Mouse (Mus musculus): ENCODE measurements around the gene Pip4k2c. TPM values are rescaled to one million over a fixed set of nuclear protein-coding genes. Genes with fewer than 3 reads are reported as not detected.
A peak's percentile ranks its signal among the peaks of the same experiment; 100 is the strongest.
"Not testable (repeated sequence)": the region's sequence is repeated elsewhere in the genome, so short reads cannot be mapped to it uniquely, and the experiment has no call there.

Pip4k2c gene
- total RNA-seq, 2 experiments from 2014 or later: 116 to 121 TPM

GRCm38 (mm10) chr10:127173148-127174065, 38.0 kb downstream of the Pip4k2c start:
- DNase-seq (ENCODE audit: low spot score in 2 of 2): peak in 1 of 2 experiments; percentile 1

- DNase-seq (ENCODE audit: low spot score in 2 of 2): peak in 1 of 2 experiments; percentile 1
Observed at GRCm38 (mm10) chr10:127171631-127172200, 39.7 kb downstream of the Pip4k2c start.

DNA sequence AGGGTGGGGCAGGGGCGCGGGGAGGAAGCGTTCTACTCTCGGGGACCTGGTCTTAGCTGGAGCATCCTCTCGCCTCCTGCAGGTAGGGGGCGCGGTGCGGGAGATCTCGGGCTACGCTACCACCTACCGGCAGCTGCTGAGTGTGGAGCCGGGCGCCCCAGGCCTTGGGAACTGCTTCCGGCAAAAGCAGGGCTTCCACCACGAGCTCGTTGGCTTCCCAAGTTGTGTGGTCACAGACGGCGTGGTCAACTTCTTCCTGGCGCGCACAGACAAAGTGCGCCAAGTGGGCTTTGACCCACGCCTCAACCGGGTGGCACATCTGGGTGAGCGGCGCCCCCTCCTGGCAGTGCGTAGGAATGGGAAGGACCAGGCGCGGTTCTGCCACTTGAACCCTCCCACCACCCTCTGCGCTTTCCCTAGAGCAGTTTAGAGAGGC, 40.5 kb downstream of the Pip4k2c start:
- DNase-seq (ENCODE audit: low spot score in 2 of 2): no peak

GRCm38 (mm10) chr10:127170002-127170401, 41.4 kb downstream of the Pip4k2c start:
- no peak for DNase-seq (ENCODE audit: low spot score in 2 of 2)

- DNase-seq (ENCODE audit: low spot score in 2 of 2): no peak
Observed at GRCm38 (mm10) chr10:127167614-127168192, 43.7 kb downstream of the Pip4k2c start.

DNA sequence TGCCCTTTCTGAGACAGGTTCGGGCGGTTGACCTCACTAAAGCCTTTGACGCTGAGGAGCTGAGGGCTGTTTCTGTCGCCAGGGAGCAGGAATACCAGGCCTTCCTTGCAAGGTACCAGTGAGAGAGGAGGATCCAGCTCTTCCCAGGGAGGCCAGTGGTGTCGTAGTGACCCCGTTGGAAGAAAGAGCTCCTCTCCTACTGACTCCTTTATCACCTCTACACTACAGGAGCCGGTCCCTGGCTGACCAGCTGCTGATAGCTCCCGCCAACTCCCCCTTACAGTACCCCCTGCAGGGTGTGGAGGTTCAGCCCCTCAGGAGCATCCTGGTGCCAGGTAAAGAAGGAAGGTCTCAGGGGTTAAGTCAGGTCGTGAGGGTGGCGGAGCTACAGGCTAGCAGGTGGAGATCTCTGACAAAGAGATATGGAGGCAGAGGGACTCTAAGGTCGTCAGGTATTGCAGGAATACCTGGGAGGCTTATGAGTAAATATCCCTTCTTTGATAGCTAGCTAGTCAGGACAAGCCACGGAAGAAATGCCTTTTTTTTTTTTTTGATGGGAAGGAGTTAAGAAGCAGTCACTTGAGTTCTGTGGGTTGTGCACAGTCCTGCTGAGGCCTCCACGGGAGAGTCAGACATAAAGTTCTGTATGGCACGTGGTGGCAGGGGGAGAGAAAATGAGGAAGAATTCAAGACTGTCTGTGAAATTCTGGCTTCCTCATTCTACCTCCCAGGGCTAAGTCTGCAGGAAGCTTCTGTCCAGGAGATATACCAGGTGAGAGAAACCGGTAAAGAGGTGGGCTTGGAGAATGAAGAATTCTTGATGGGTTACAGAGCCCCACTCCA, 44.4 kb downstream of the Pip4k2c start:
- DNase-seq (ENCODE audit: low spot score in 2 of 2): no peak

GRCm38 (mm10) chr10:127166404-127166715, 45.0 kb downstream of the Pip4k2c start:
- no peak for DNase-seq (ENCODE audit: low spot score in 2 of 2)

DNA sequence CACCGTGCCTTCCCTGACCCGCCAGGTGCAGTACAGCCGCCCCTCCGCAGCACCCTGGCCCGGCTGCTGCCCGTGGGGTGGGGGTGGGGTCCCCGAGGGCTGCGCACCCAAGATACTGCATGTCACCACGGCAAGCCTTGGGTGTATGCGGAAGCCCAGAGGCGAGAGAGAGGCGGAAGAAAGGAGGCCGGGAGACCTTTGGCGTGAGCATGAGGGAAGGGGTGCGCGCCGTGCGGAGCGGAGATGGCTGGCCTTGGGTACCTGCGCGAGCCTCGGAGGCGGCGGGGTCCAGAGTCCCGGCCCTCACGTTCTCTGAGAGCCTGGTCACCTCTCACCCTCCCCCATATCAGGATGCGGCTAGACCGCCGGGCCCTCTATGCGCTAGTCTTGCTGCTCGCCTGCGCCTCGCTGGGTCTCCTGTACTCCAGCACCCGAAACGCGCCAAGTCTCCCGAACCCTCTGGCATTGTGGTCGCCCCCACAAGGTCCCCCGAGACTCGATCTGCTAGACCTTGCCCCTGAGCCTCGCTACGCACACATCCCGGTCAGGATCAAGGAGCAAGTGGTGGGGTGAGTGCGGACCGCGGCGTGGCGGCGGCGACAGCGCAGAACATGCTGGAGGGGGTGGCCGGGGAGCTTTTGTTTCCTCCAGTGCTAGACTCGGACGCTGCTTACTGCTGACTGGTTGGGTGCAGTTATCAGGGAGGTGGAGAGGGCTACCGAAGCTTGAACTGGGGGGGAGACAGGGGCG, 45.6 kb downstream of the Pip4k2c start:
- DNase-seq (ENCODE audit: low spot score in 2 of 2): peak in 1 of 2 experiments; percentile 30

DNA sequence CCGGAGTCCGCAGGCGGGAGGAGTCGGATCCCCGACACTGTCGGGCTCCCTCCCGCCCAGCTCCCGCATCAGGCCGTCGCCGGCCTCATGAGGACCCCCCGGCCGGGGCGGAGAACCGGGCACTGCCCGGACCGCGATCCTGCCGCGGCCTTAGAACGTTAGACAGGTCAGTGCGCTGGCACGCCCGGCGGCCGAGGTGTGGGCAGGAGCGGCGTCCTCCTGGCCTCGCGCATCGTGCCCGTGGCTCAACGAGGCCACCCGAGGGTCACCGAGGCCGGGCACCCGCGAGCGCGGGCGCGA, 46.1 kb downstream of the Pip4k2c start:
- DNase-seq (ENCODE audit: low spot score in 2 of 2): no peak

GRCm38 (mm10) chr10:127164631-127165353, 46.6 kb downstream of the Pip4k2c start, which contains the start of gene B4galnt1:
TSS of gene B4galnt1 (plus strand) at chr10:127165225.
- DNase-seq (ENCODE audit: low spot score in 2 of 2): peak; percentile 73 to 86

DNA sequence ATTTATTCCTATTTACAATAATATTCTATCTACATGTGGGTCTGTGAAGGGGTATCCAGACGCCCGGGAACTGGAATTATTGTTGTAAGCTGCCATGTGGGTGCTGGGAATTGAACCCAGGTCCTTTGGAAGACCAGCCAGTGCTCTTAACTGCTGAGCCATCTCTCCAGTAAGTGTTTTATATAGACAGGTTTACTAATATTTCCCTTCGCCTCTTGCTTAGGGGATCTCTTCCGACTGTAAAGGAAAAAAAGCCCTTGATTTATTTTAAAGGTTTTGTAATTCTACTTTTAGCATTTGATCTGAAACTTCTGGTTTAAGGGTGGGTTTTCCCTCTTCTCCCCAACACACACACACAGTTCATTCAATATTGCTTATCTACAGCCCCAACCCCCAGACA, 47.2 kb downstream of the Pip4k2c start:
- DNase-seq (ENCODE audit: low spot score in 2 of 2): no peak

- DNase-seq (ENCODE audit: low spot score in 2 of 2): not testable (repeated sequence)
Observed at GRCm38 (mm10) chr10:127162771-127163261, 48.6 kb downstream of the Pip4k2c start.

DNA sequence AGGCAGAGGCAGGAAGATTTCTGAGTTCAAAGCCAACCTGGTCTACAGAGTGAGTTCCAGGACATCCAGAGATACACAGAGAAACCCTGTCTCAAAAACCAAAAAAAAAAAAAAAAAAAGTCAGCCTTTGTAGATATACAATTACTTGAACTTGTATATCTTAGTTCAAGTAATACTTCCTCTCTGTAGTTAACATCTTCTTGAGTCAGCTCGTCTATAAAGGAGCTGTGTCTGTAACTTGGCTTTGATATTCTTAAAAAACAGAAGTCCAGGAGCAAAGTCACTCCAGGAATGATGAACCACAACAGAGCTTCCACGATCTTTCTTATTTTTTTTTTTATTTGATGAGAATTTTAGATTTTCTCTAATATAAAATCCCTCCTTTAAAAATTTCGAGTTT, 50.7 kb downstream of the Pip4k2c start:
- DNase-seq (ENCODE audit: low spot score in 2 of 2): no peak

DNA sequence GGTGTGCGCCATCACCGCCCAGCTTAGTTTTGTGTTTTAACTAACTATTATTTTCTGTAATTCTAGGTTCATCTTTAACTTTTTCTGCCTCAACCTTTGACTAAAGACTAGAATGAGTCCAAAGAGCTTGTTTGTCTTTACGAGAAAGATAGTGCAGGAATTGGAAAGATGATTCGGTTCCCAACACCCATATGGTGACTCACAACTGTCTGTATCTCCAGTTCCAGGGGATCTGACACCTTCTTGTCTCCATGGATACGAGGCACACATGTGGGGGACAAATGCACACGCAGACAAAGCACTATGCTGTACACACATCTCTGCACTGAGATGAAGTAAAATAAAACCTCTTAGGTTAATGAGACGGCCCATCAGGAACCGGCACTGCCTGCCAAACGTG, 51.3 kb downstream of the Pip4k2c start:
- peak in 1 of 2 experiments; percentile 42 for DNase-seq (ENCODE audit: low spot score in 2 of 2)

DNA sequence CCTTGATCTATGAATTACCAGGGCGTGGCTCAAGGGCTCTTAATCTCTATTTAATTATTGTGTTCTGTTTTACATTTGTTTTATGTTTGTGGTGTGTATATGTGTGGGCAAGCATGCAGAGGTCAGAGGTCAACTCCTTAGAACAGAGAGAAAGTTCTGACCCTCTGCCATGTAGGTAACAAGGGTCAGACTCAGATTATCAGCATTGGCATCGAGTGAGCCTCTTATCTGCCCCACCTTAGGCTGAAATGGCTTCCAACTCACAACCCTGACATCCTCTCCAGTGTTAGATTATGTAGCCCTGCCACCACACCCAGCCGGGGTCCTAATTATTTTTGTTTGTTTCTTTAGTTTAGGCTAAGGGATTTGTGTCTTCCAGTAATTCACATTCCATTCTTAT, 52.9 kb downstream of the Pip4k2c start:
- DNase-seq (ENCODE audit: low spot score in 2 of 2): no peak

- DNase-seq (ENCODE audit: low spot score in 2 of 2): no peak
Observed at GRCm38 (mm10) chr10:127156511-127156910, 54.9 kb downstream of the Pip4k2c start.

DNA sequence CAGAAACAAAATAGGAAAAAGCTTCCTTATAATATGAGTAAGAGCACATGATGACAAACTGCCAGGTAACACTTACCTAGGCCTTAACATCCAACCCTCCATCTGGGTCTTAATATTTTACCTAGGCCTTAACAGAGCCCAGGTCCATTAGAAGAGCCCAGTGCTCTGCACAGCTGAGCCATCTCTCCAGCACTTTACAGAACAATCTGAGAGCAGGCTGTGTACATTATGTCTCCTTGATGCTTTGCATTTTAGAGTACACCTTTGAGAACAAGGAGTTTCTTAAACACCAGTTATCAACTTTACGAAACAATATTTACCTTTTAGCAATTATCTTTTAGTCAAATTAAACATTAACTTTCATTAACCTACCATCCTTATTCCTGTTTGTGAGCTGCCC, 55.3 kb downstream of the Pip4k2c start:
- DNase-seq (ENCODE audit: low spot score in 2 of 2): no peak

DNA sequence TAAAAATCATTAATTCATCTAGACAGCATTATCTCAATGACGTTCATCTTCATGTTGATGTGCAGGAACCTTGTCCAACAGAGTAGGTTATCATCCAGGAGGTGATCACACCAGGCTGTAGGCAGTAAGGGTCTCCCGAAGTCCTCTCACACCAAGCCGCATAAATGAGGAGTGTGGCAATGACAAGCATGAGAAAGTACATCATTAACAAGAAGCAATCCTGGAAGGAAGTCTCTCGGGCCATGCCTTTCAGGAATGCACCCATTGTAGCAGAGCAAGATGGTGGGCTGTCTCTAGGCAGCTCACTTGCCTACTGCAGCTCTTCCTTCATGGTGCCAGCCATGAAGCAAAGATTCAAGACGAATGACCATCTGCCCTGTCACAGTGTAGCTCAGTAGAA, 56.7 kb downstream of the Pip4k2c start:
- DNase-seq (ENCODE audit: low spot score in 2 of 2): no peak

- no peak for DNase-seq (ENCODE audit: low spot score in 2 of 2)
Observed at GRCm38 (mm10) chr10:127154241-127154640, 57.1 kb downstream of the Pip4k2c start.

- no peak for DNase-seq (ENCODE audit: low spot score in 2 of 2)
Observed at GRCm38 (mm10) chr10:127153323-127153722, 58.1 kb downstream of the Pip4k2c start.
